Comparison of ENCODE assay signal across 8 mouse cellular contexts in the genomic region with DNA sequence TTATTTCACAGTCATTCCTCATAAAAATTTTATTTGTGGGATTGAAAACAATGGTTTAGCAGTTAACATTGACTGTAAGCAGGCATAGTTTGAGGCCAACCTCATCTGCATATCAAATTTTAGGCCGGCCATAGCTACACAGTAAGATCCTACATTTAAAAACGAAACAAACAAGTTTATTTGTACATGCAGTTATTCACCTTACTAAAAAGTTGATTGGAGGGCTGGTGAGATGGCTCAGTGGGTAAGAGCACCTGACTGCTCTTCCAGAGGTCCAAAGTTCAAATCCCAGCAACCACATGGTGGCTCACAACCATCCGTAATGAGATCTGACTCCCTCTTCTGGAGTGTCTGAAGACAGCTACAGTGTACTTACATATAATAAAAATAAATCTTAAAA. TPM values are rescaled to one million over a fixed set of nuclear protein-coding genes. Genes with fewer than 3 reads are reported as not detected.
A peak's percentile ranks its signal among the peaks of the same experiment; 100 is the strongest.
DNase-seq lines count a peak whose midpoint lies in the region; ATAC-seq and TF ChIP-seq lines count a peak whose summit lies in the region.
"Not testable (repeated sequence)": the region's sequence is repeated elsewhere in the genome, so short reads cannot be mapped to it uniquely, and the experiment has no call there.

No protein-coding gene starts in this region.

- peak overlapping the region; percentile 26 for H3K4me3 ChIP-seq in embryonic facial prominence, embryonic 14.5 days (ENCODE audit: low read depth, low read length)
- H3K4me3 ChIP-seq in forebrain, postnatal 0 days (ENCODE audit: low read depth, low read length), result 0 out of 2 replicates have a peak overlapping the region, but pooled peaks have one; percentile 7
- H3K4me3 ChIP-seq in hindbrain, embryonic 10.5 days, result peak overlapping the region; percentile 83
- H3K4me3 ChIP-seq in intestine, postnatal 0 days (ENCODE audit: low read depth, low read length), result 0 out of 2 replicates have a peak overlapping the region, but pooled peaks have one; percentile 13
- H3K4me3 ChIP-seq in limb, embryonic 11.5 days (ENCODE audit: low read depth, low read length); midbrain, embryonic 15.5 days: not testable (repeated sequence)
- peak overlapping the region; percentile 45 for H3K4me3 ChIP-seq in liver, embryonic 16.5 days (ENCODE audit: low read depth, low read length)
- H3K4me3 ChIP-seq in stomach, embryonic 16.5 days (replicated peaks; ENCODE audit: low read length), result peak overlapping the region; percentile 2; the same call in 1 of the 2 replicates

- H3K36me3 ChIP-seq in embryonic facial prominence, embryonic 14.5 days (ENCODE audit: control insufficient read depth, insufficient read depth, low read length), result peaks cover 38% of the 10 kb centered on the region
- peaks cover 24% of the 10 kb centered on the region for H3K36me3 ChIP-seq in forebrain, postnatal 0 days (ENCODE audit: insufficient read depth)
- H3K36me3 ChIP-seq in hindbrain, embryonic 10.5 days, result peaks cover 50% of the 10 kb centered on the region
- H3K36me3 ChIP-seq in intestine, postnatal 0 days (ENCODE audit: control insufficient read depth, insufficient read depth), result peaks cover 28% of the 10 kb centered on the region
- H3K36me3 ChIP-seq in limb, embryonic 11.5 days (ENCODE audit: control insufficient read depth, insufficient read depth, low read length); stomach, embryonic 16.5 days (ENCODE audit: control insufficient read depth, insufficient read depth, low read length): not testable (repeated sequence)
- H3K36me3 ChIP-seq in liver, embryonic 16.5 days (ENCODE audit: control insufficient read depth, insufficient read depth), result peaks cover 27% of the 10 kb centered on the region
- H3K36me3 ChIP-seq in midbrain, embryonic 15.5 days (replicated peaks), result peaks cover 19% of the 10 kb centered on the region

- H3K4me2 ChIP-seq in embryonic facial prominence, embryonic 14.5 days (ENCODE audit: low read depth, low read length), result peak overlapping the region; percentile 52
- peak overlapping the region; percentile 11; the same call in 1 of the 2 replicates for H3K4me2 ChIP-seq in forebrain, postnatal 0 days (ENCODE audit: low read depth)
- peak overlapping the region; percentile 65 for H3K4me2 ChIP-seq in intestine, postnatal 0 days (replicated peaks; ENCODE audit: low read depth)
- H3K4me2 ChIP-seq in limb, embryonic 11.5 days (ENCODE audit: low read depth, severe bottlenecking), result peak overlapping the region; percentile 22; the same call in 1 of the 2 replicates
- H3K4me2 ChIP-seq in liver, embryonic 16.5 days (ENCODE audit: low read depth, low read length), result peak overlapping the region; percentile 57
- H3K4me2 ChIP-seq in midbrain, embryonic 15.5 days, result peak overlapping the region; percentile 42
- H3K4me2 ChIP-seq in stomach, embryonic 16.5 days (ENCODE audit: low read depth, low read length), result peak overlapping the region; percentile 46

- H3K27ac ChIP-seq in embryonic facial prominence, embryonic 14.5 days (replicated peaks; ENCODE audit: low read depth, low read length); forebrain, postnatal 0 days (ENCODE audit: low read depth, low read length); hindbrain, embryonic 10.5 days; intestine, postnatal 0 days (ENCODE audit: low read depth, low read length); limb, embryonic 11.5 days (replicated peaks; ENCODE audit: low read depth, low read length); liver, embryonic 16.5 days (ENCODE audit: low read length); midbrain, embryonic 15.5 days; stomach, embryonic 16.5 days (ENCODE audit: low read length): not testable (repeated sequence)

- not testable (repeated sequence) for H3K4me1 ChIP-seq in embryonic facial prominence, embryonic 14.5 days (ENCODE audit: control insufficient read depth, insufficient read depth, low read length); intestine, postnatal 0 days (replicated peaks; ENCODE audit: control insufficient read depth, insufficient read depth, low read length); limb, embryonic 11.5 days (ENCODE audit: control insufficient read depth, insufficient read depth, low read length)
- peaks cover 12% of the 10 kb centered on the region for H3K4me1 ChIP-seq in forebrain, postnatal 0 days (ENCODE audit: insufficient read depth)
- peaks cover 25% of the 10 kb centered on the region for H3K4me1 ChIP-seq in hindbrain, embryonic 10.5 days (replicated peaks)
- H3K4me1 ChIP-seq in liver, embryonic 16.5 days (ENCODE audit: control insufficient read depth, low read depth, low read length), result peaks cover 13% of the 10 kb centered on the region
- H3K4me1 ChIP-seq in midbrain, embryonic 15.5 days, result peaks cover 39% of the 10 kb centered on the region
- peaks cover 11% of the 10 kb centered on the region for H3K4me1 ChIP-seq in stomach, embryonic 16.5 days (ENCODE audit: control insufficient read depth, insufficient read depth, low read length)

- 82% methylated on average over 3 of the region's 3 CpGs for WGBS in embryonic facial prominence, embryonic 14.5 days
- 73% methylated on average over 3 of the region's 3 CpGs for WGBS in forebrain, postnatal 0 days
- 87% methylated on average over 3 of the region's 3 CpGs for WGBS in hindbrain, embryonic 10.5 days
- 51% methylated on average over 3 of the region's 3 CpGs for WGBS in intestine, postnatal 0 days
- 92% methylated on average over 3 of the region's 3 CpGs for WGBS in limb, embryonic 11.5 days
- 62% methylated on average over 3 of the region's 3 CpGs for WGBS in liver, embryonic 16.5 days (ENCODE audit: insufficient replicate concordance)
- WGBS in midbrain, embryonic 15.5 days, result 85% methylated on average over 3 of the region's 3 CpGs
- WGBS in stomach, embryonic 16.5 days, result 68% methylated on average over 3 of the region's 3 CpGs

- not testable (repeated sequence) for H3K9me3 ChIP-seq in embryonic facial prominence, embryonic 14.5 days (ENCODE audit: control insufficient read depth, low read length); forebrain, postnatal 0 days (ENCODE audit: low read length); hindbrain, embryonic 10.5 days; intestine, postnatal 0 days (ENCODE audit: control insufficient read depth); limb, embryonic 11.5 days (ENCODE audit: control insufficient read depth, low read length); liver, embryonic 16.5 days (replicated peaks; ENCODE audit: control insufficient read depth, low read length); midbrain, embryonic 15.5 days; stomach, embryonic 16.5 days (replicated peaks; ENCODE audit: control insufficient read depth, low read length)

- not testable (repeated sequence) for H3K27me3 ChIP-seq in embryonic facial prominence, embryonic 14.5 days (replicated peaks; ENCODE audit: control insufficient read depth, insufficient read depth, low read length); forebrain, postnatal 0 days (ENCODE audit: insufficient read depth, low read length); hindbrain, embryonic 10.5 days (ENCODE audit: insufficient read depth, poor library complexity, severe bottlenecking); intestine, postnatal 0 days (replicated peaks; ENCODE audit: control insufficient read depth, insufficient read depth, low read length); limb, embryonic 11.5 days (ENCODE audit: control insufficient read depth, insufficient read depth, low read length); liver, embryonic 16.5 days (ENCODE audit: control insufficient read depth, insufficient read depth, low read depth, low read length); midbrain, embryonic 15.5 days (replicated peaks); stomach, embryonic 16.5 days (ENCODE audit: control insufficient read depth, insufficient read depth, low read length)

- not testable (repeated sequence) for DNase-seq in embryonic facial prominence, embryonic 14.5 days (ENCODE audit: low spot score); forebrain, postnatal 0 days; hindbrain, embryonic 10.5 days (ENCODE audit: low spot score); limb, embryonic 11.5 days (ENCODE audit: low spot score)

- H3K9ac ChIP-seq in embryonic facial prominence, embryonic 14.5 days (ENCODE audit: low read depth, low read length); forebrain, postnatal 0 days; intestine, postnatal 0 days (ENCODE audit: low read depth, low read length); limb, embryonic 11.5 days (ENCODE audit: low read length); liver, embryonic 16.5 days (ENCODE audit: low read depth, low read length); midbrain, embryonic 15.5 days; stomach, embryonic 16.5 days (ENCODE audit: low read length): not testable (repeated sequence)

- TF ChIP-seq CTCF in forebrain, postnatal 0 days (IDR thresholded peaks at IDR 0.05; ENCODE audit: low read depth), result not testable (repeated sequence)
- 0 out of 2 replicates have a peak, but pooled peaks have one; percentile 13 for TF ChIP-seq CTCF in intestine, postnatal 0 days (IDR thresholded peaks at IDR 0.05; ENCODE audit: low read depth)

- not testable (repeated sequence) for ATAC-seq in embryonic facial prominence, embryonic 14.5 days (ENCODE audit: low read depth); forebrain, postnatal 0 days; intestine, postnatal 0 days; limb, embryonic 11.5 days (ENCODE audit: insufficient number of reproducible peaks, low FRiP score, low TSS enrichment, low read depth); liver, embryonic 16.5 days (ENCODE audit: low read depth); midbrain, embryonic 15.5 days (replicated peaks); stomach, embryonic 16.5 days (ENCODE audit: insufficient read depth, low FRiP score)

RNA-seq across cellular contexts. Expression of gene Cdk12, which starts 3.4 kb away (rescaled TPM):
- 9.8 and 11.1 TPM in 2 replicates for polyA plus RNA-seq in embryonic facial prominence, embryonic 14.5 days (2014; fragmentation: Nextera tagmentation; extraction: Ambion mirVana)
- 35.5 and 36.0 TPM in 2 replicates for total RNA-seq in forebrain, postnatal 0 days (2014; rRNA removed)
- polyA plus RNA-seq in forebrain, postnatal 0 days (2015; fragmentation: Nextera tagmentation; extraction: Ambion mirVana), result 2.8 and 4.5 TPM in 2 replicates
- polyA plus RNA-seq in hindbrain, embryonic 10.5 days (2016; fragmentation: Nextera tagmentation; extraction: Ambion mirVana), result 10.2 and 12.6 TPM in 2 replicates
- 4.9 and 6.4 TPM in 2 replicates for polyA plus RNA-seq in intestine, postnatal 0 days (2015; fragmentation: Nextera tagmentation; extraction: Ambion mirVana)
- polyA plus RNA-seq in limb, embryonic 11.5 days (2014; fragmentation: Nextera tagmentation; extraction: Ambion mirVana), result 14.6 and 17.4 TPM in 2 replicates
- polyA plus RNA-seq in liver, embryonic 16.5 days (2015; fragmentation: Nextera tagmentation; extraction: Ambion mirVana), result 5.5 and 5.7 TPM in 2 replicates
- 9.5 and 9.7 TPM in 2 replicates for polyA plus RNA-seq in midbrain, embryonic 15.5 days (2015; fragmentation: Nextera tagmentation; extraction: Ambion mirVana)
- 7.6 and 7.7 TPM in 2 replicates for polyA plus RNA-seq in stomach, embryonic 16.5 days (2015; fragmentation: Nextera tagmentation; extraction: Ambion mirVana)

RNA-seq across cellular contexts. Expression of gene Med1, which starts 13.2 kb away (rescaled TPM):
- 46.6 and 51.0 TPM in 2 replicates for polyA plus RNA-seq in embryonic facial prominence, embryonic 14.5 days (2014; fragmentation: Nextera tagmentation; extraction: Ambion mirVana)
- 30.2 and 35.5 TPM in 2 replicates for total RNA-seq in forebrain, postnatal 0 days (2014; rRNA removed)
- 44.9 and 56.4 TPM in 2 replicates for polyA plus RNA-seq in forebrain, postnatal 0 days (2015; fragmentation: Nextera tagmentation; extraction: Ambion mirVana)
- polyA plus RNA-seq in hindbrain, embryonic 10.5 days (2016; fragmentation: Nextera tagmentation; extraction: Ambion mirVana), result 62.8 and 73.0 TPM in 2 replicates
- polyA plus RNA-seq in intestine, postnatal 0 days (2015; fragmentation: Nextera tagmentation; extraction: Ambion mirVana), result 25.2 and 25.3 TPM in 2 replicates
- polyA plus RNA-seq in limb, embryonic 11.5 days (2014; fragmentation: Nextera tagmentation; extraction: Ambion mirVana), result 75.2 and 87.8 TPM in 2 replicates
- polyA plus RNA-seq in liver, embryonic 16.5 days (2015; fragmentation: Nextera tagmentation; extraction: Ambion mirVana), result 21.1 and 21.5 TPM in 2 replicates
- polyA plus RNA-seq in midbrain, embryonic 15.5 days (2015; fragmentation: Nextera tagmentation; extraction: Ambion mirVana), result 57.4 and 57.8 TPM in 2 replicates
- polyA plus RNA-seq in stomach, embryonic 16.5 days (2015; fragmentation: Nextera tagmentation; extraction: Ambion mirVana), result 46.4 and 53.3 TPM in 2 replicates

RNA-seq across cellular contexts. Expression of gene Fbxl20, which starts 56.1 kb away (rescaled TPM):
- polyA plus RNA-seq in embryonic facial prominence, embryonic 14.5 days (2014; fragmentation: Nextera tagmentation; extraction: Ambion mirVana), result 10.1 and 17.6 TPM in 2 replicates
- 22.9 and 23.4 TPM in 2 replicates for total RNA-seq in forebrain, postnatal 0 days (2014; rRNA removed)
- polyA plus RNA-seq in forebrain, postnatal 0 days (2015; fragmentation: Nextera tagmentation; extraction: Ambion mirVana), result 9.1 and 12.5 TPM in 2 replicates
- 23.4 and 23.8 TPM in 2 replicates for polyA plus RNA-seq in hindbrain, embryonic 10.5 days (2016; fragmentation: Nextera tagmentation; extraction: Ambion mirVana)
- 7.3 and 7.8 TPM in 2 replicates for polyA plus RNA-seq in intestine, postnatal 0 days (2015; fragmentation: Nextera tagmentation; extraction: Ambion mirVana)
- 17.6 and 20.6 TPM in 2 replicates for polyA plus RNA-seq in limb, embryonic 11.5 days (2014; fragmentation: Nextera tagmentation; extraction: Ambion mirVana)
- 4.6 and 6.0 TPM in 2 replicates for polyA plus RNA-seq in liver, embryonic 16.5 days (2015; fragmentation: Nextera tagmentation; extraction: Ambion mirVana)
- 32.8 and 33.2 TPM in 2 replicates for polyA plus RNA-seq in midbrain, embryonic 15.5 days (2015; fragmentation: Nextera tagmentation; extraction: Ambion mirVana)
- polyA plus RNA-seq in stomach, embryonic 16.5 days (2015; fragmentation: Nextera tagmentation; extraction: Ambion mirVana), result 13.3 and 17.8 TPM in 2 replicates

Comparison
In these comparisons a context has a peak if more than half of its experiments do, and no peak if none do; other contexts are left out.
1. H3K4me2 ChIP-seq: peak in every context shown above with its lines; median percentile 65 in intestine, postnatal 0 days; 57 in liver, embryonic 16.5 days; 52 in embryonic facial prominence, embryonic 14.5 days; 46 in stomach, embryonic 16.5 days; 42 in midbrain, embryonic 15.5 days; 22 in limb, embryonic 11.5 days; 11 in forebrain, postnatal 0 days.